Mouse (Mus musculus) midbrain, postnatal 0 days (tissue): ENCODE measurements at regions not wholly inside any gene's neighbourhood (a gene's known extent, or its start where the extent isn't known, plus 50 kb on each side); places are given as distances from the start of the nearest gene placed in this dataset.

Experiments used
- ATAC-seq: fragments of 200-750 bp; cut with Nextera tagmentation; 2 replicates; pipeline ENCODE4 v1.8.0; 2017; ENCODE audit warnings: moderate number of reproducible peaks, mild to moderate bottlenecking, moderate TSS enrichment, moderate library complexity; ENCODE audit not compliant: low FRiP score
- DNase-seq: peaks from one replicate; pipeline ENCODE4 v3.0.0-alpha.2; 2015; ENCODE audit warnings: low spot score
- H3K27ac ChIP-seq: fragments of 300-500 bp; sonication (generic); 2 replicates; pipeline ENCODE4 v1.5.1; 2014; ENCODE audit warnings: low read depth, mild to moderate bottlenecking, low read length, mixed read lengths
- H3K27me3 ChIP-seq: fragments of 300-500 bp; sonication (generic); 2 replicates; pipeline ENCODE4 v1.6.1; 2014; ENCODE audit warnings: low read length, control low read depth, mixed read lengths; ENCODE audit not compliant: insufficient read depth
- H3K36me3 ChIP-seq: fragments of 300-500 bp; sonication (generic); 2 replicates; pipeline ENCODE4 v1.6.1; 2014; ENCODE audit warnings: low read length, control low read depth, mixed read lengths; ENCODE audit not compliant: insufficient read depth
- H3K4me1 ChIP-seq: fragments of 300-500 bp; sonication (generic); 2 replicates; pipeline ENCODE4 v1.6.1; 2014; ENCODE audit warnings: mild to moderate bottlenecking, control low read depth, antibody characterized with exemption, low read length, mixed read lengths; ENCODE audit not compliant: insufficient read depth
- H3K4me2 ChIP-seq: fragments of 300-500 bp; sonication (generic); 2 replicates; pipeline ENCODE4 v1.6.1; 2014; ENCODE audit warnings: low read depth, mild to moderate bottlenecking, low read length, mixed read lengths; ENCODE audit not compliant: poor library complexity, severe bottlenecking
- H3K4me3 ChIP-seq: fragments of 300-500 bp; sonication (generic); 2 replicates; pipeline ENCODE4 v1.5.1; 2014; ENCODE audit warnings: low read depth, mild to moderate bottlenecking, low read length, moderate library complexity
- H3K9ac ChIP-seq: fragments of 300-500 bp; sonication (generic); replicated peaks from 2 replicates; pipeline ENCODE4 v1.6.1; 2014; ENCODE audit warnings: mild to moderate bottlenecking, low read length, moderate library complexity, mixed read lengths; ENCODE audit not compliant: poor library complexity, severe bottlenecking
- H3K9me3 ChIP-seq: fragments of 300-500 bp; sonication (generic); 2 replicates; pipeline ENCODE4 v1.6.1; 2016; ENCODE audit warnings: low read length, control low read depth
- CTCF ChIP-seq: IDR thresholded peaks from 2 replicates; pipeline ENCODE4 v1.5.1; 2016; ENCODE audit warnings: antibody characterized with exemption, mild to moderate bottlenecking
- WGBS: fragments of 180-500 bp; shearing (Covaris S2); extraction: QIAGEN DNeasy Blood & Tissue Kit; methylation state at CpG from one replicate; pipeline ENCODE4 v1.1.7; 2014; 5-methylcytosine and 5-hydroxymethylcytosine counted together

DNA sequence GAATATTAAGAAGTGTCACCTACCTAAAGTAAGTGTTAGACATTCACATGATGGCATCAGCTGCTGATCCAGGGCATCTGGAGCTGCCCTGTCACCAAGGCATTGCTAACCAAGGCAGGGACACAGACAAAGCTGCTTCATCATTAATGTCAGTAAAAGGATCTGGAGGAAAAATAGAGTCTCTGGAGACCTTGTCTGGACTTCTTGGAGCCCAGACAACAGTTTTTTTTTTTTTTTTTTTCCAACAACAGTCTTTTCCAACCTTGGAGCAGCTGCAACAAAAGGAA, 603.2 kb upstream of the Nr2f1 start:
- DNase-seq (peak; percentile 24), ATAC-seq (no peak)
- no peak for TF ChIP-seq CTCF
- Histone ChIP-seq H3K9ac (no peak overlapping the region), H3K27me3 (no peaks in the 10 kb centered on the region), H3K9me3 (no peaks in the 10 kb centered on the region), H3K4me2 (no peak overlapping the region), H3K4me3 (no peak overlapping the region), H3K36me3 (no peaks in the 10 kb centered on the region), H3K27ac (no peak overlapping the region), H3K4me1 (no peaks in the 10 kb centered on the region)

DNA sequence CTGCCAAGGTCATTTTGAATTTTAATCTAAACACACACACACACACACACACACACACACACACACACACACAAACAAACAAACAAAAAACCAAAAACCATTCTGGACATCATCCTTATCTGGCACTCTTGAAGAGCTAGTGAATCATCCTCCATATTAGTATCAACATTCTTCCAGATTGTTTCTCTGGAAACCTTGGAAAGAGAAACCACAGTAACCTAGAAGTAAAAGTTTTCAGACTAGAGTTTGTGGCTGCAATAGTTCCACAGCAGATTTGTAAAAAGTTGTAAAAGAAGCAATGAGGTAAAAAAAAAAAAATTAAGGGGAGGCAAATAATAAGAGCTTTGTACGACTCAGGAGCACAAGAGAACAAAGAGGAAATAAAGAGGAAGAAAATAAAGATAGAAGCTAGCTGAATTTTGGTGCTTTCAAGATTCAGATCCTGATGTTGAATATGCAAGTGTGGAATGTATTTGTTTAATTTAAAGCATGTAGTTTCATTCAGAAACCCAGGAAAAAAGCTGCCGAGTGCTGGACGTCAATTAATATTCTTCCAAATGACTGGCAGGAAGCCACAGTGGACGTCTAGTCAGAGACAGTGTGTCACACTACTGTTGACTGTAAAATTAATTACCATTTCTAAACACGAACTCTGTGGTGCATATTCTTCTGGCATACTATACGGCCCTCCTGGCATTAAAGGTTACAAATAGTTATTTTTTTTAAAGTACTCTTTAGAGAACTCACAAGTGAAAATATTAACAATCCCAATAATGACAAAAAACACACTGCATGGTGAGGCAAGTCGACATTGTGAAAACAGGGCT, 602.7 kb upstream of the Nr2f1 start:
- H3K27me3 ChIP-seq, result no peaks in the 10 kb centered on the region
- H3K36me3 ChIP-seq, result no peaks in the 10 kb centered on the region
- 40% methylated on average over 7 of the region's 7 CpGs for WGBS
- DNase-seq (peak; percentile 30), ATAC-seq (no peak)
- no peaks in the 10 kb centered on the region for H3K4me1 ChIP-seq
- H3K9ac ChIP-seq, result no peak overlapping the region
- no peak overlapping the region for H3K4me3 ChIP-seq
- no peak overlapping the region for H3K4me2 ChIP-seq
- H3K9me3 ChIP-seq, result no peaks in the 10 kb centered on the region
- H3K27ac ChIP-seq, result no peak overlapping the region
- TF ChIP-seq CTCF, result no peak

DNA sequence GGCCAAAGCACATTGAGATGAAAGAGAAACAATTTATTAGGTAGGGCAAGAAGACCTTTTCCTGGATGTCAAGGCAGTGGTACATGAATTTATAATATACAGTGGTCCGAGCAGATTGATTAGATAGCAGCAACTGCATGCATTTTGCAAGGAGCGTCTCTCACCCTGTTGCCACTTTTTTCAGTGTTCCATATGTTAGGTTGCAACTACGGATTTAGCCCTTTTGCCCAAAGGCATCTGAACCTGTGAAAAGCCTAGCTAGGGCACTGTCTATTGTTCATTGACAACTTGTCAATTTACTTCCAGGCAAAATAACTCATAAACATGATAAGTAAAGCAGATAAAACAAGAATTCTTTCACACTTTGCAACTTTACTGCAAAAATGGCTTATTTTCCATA, 600.1 kb upstream of the Nr2f1 start:
- Histone ChIP-seq H3K36me3 (no peaks in the 10 kb centered on the region), H3K9ac (no peak overlapping the region), H3K27ac (no peak overlapping the region), H3K4me1 (no peaks in the 10 kb centered on the region), H3K27me3 (no peaks in the 10 kb centered on the region), H3K4me2 (no peak overlapping the region), H3K9me3 (no peaks in the 10 kb centered on the region), H3K4me3 (no peak overlapping the region)
- WGBS, result 79% methylated on average over 3 of the region's 3 CpGs
- no peak for TF ChIP-seq CTCF
- ATAC-seq (no peak), DNase-seq (no peak)

DNA sequence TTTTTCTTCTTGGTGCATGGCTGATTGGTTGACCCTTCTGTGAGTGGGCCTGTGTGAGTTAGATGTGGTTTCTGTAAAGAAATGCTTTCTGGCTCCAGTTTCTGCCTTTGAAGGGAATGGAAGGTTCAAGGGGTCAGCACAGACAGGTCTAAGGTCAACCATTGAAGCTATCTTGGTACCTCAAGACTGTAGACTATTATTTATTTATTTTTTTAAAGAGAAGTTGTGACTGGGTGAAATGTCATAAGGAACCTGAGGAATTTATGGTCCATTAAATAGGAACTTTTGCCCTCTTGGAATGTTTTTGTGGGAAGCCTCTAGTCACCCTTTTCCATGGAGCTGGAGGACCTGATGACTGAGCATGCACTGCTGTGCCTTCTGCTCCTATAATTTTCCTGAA, 595.7 kb upstream of the Nr2f1 start:
- Histone ChIP-seq H3K27me3 (no peaks in the 10 kb centered on the region), H3K4me1 (no peaks in the 10 kb centered on the region), H3K9me3 (no peaks in the 10 kb centered on the region), H3K4me3 (no peak overlapping the region), H3K4me2 (no peak overlapping the region), H3K27ac (no peak overlapping the region), H3K9ac (no peak overlapping the region), H3K36me3 (no peaks in the 10 kb centered on the region)
- DNase-seq, result no peak
- no peak for TF ChIP-seq CTCF
- ATAC-seq, result no peak

DNA sequence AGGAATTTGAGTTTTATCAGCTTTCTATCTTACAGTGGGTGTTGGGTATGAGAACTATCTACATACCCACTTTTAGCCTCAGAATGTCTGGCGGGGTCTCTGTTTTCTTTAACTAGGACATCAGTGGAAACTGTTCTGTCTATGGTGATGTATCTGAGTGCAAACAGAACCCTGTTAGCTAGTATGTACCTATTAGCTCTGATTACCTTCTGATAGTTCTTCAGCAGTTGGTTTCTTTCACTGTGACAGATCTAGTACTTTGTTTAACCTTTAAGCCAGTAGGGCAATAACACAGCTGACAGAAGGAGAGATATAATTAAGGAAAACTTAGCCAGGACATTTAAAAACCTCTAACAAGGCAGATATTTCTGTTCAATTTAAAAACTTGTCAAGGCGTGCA, 584.7 kb upstream of the Nr2f1 start:
- TF ChIP-seq CTCF, result no peak
- no peaks in the 10 kb centered on the region for H3K27me3 ChIP-seq
- H3K27ac ChIP-seq, result no peak overlapping the region
- H3K4me1 ChIP-seq, result no peaks in the 10 kb centered on the region
- no peaks in the 10 kb centered on the region for H3K36me3 ChIP-seq
- DNase-seq (no peak), ATAC-seq (no peak)
- no peak overlapping the region for H3K9ac ChIP-seq
- 93% methylated on average over 2 of the region's 2 CpGs for WGBS
- H3K4me2 ChIP-seq, result no peak overlapping the region
- no peak overlapping the region for H3K4me3 ChIP-seq
- H3K9me3 ChIP-seq, result no peaks in the 10 kb centered on the region

DNA sequence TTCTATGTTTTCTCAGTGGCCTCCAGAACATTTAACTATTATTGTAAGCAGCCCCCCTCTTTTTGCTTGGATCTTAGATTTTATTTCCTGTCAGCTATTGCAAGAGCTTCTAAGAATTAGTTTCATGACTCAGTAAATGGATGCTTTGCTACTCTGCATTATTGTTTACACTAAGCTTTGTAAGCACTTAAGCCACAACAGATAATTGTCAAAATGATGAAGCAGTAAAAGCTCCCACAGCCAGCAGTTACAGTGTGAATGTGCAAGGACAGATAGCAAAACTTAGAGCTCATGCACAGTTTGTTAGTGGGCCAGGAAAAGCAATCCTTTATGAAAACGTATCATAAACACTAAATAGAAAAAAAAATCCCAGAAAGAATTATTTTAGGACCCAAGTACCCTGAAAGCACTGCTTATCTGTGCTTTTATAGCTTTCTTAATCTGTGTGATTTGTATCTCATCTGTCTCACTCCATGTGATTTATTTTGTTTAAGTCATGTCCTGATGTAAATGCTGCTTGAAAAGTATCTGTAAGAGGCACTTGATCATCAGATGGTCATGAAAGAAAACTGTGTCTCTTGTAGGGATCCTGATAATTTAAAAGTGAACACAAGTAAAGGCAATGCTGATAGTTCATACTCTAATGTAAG, 584.2 kb upstream of the Nr2f1 start:
- H3K36me3 ChIP-seq, result no peaks in the 10 kb centered on the region
- no peak overlapping the region for H3K4me3 ChIP-seq
- ATAC-seq (no peak), DNase-seq (no peak)
- no peak overlapping the region for H3K9ac ChIP-seq
- no peak for TF ChIP-seq CTCF
- no peaks in the 10 kb centered on the region for H3K4me1 ChIP-seq
- no peak overlapping the region for H3K4me2 ChIP-seq
- no peaks in the 10 kb centered on the region for H3K27me3 ChIP-seq
- no peak overlapping the region for H3K27ac ChIP-seq
- WGBS, result 59% methylated on average over 1 of the region's 1 CpGs
- no peaks in the 10 kb centered on the region for H3K9me3 ChIP-seq
